Comparison of ENCODE assay signal across 26 mouse cellular contexts in genomic region chr1:188686362-188686761, GRCm38 (mm10).
"Had no signal": no experiment of that assay in that cellular context is flagged by ENCODE, and none has a peak within 500 bp of the region (broad histone marks: within the 10 kb centered on the region; RNA-seq: fewer than 3 reads in every experiment).

No protein-coding gene starts in this region.

- DNase-seq: forebrain, postnatal 0 days; gastrocnemius, postnatal 14 days; gastrocnemius, postnatal 36 days; heart, adult 11 months; heart, adult 2 months; heart, postnatal 14 days; heart, postnatal 36 days; kidney, adult 11 months; kidney, adult 2 months; kidney, adult 9 months; kidney, postnatal 14 days; kidney, postnatal 36 days; layer of hippocampus, adult 9-11 months; layer of hippocampus, postnatal 36 days; left cerebral cortex, postnatal 4 days had no signal

- H3K4me3 ChIP-seq: heart, adult 2 months; heart, embryonic 13.5 days; heart, embryonic 15.5 days; hindbrain, embryonic 13.5 days; hindbrain, embryonic 15.5 days; kidney, embryonic 15.5 days; limb, embryonic 13.5 days; limb, embryonic 15.5 days had no signal

- H3K4me2 ChIP-seq: heart, embryonic 11.5 days; heart, embryonic 13.5 days; heart, embryonic 15.5 days; hindbrain, embryonic 13.5 days; hindbrain, embryonic 15.5 days; kidney, embryonic 15.5 days; limb, embryonic 13.5 days; limb, embryonic 15.5 days had no signal

- H3K9ac ChIP-seq: forebrain, postnatal 0 days; heart, embryonic 13.5 days; heart, embryonic 15.5 days; hindbrain, embryonic 13.5 days; hindbrain, embryonic 15.5 days; kidney, embryonic 15.5 days; limb, embryonic 13.5 days; limb, embryonic 15.5 days had no signal

- ATAC-seq: forebrain, postnatal 0 days; hindbrain, postnatal 0 days; intestine, embryonic 16.5 days had no signal

- H3K27ac ChIP-seq: heart, adult 2 months; heart, embryonic 13.5 days; heart, embryonic 15.5 days; hindbrain, embryonic 13.5 days; hindbrain, embryonic 15.5 days; hindbrain, postnatal 0 days; kidney, embryonic 15.5 days; kidney, postnatal 0 days; limb, embryonic 13.5 days; limb, embryonic 15.5 days had no signal

- H3K27me3 ChIP-seq: heart, embryonic 13.5 days; heart, embryonic 15.5 days; hindbrain, embryonic 13.5 days; hindbrain, embryonic 15.5 days; kidney, embryonic 15.5 days; limb, embryonic 13.5 days; limb, embryonic 15.5 days had no signal

- H3K4me1 ChIP-seq: heart, embryonic 13.5 days; heart, embryonic 15.5 days; hindbrain, embryonic 13.5 days; hindbrain, embryonic 15.5 days; kidney, embryonic 15.5 days; limb, embryonic 13.5 days; limb, embryonic 15.5 days had no signal

- H3K9me3 ChIP-seq: hindbrain, embryonic 15.5 days; kidney, embryonic 15.5 days; limb, embryonic 15.5 days had no signal

- H3K36me3 ChIP-seq: heart, embryonic 13.5 days; heart, embryonic 15.5 days; hindbrain, embryonic 13.5 days; hindbrain, embryonic 15.5 days; kidney, embryonic 15.5 days; limb, embryonic 13.5 days; limb, embryonic 15.5 days had no signal
